Mouse (Mus musculus): ENCODE results near the gene Pithd1.

DNA sequence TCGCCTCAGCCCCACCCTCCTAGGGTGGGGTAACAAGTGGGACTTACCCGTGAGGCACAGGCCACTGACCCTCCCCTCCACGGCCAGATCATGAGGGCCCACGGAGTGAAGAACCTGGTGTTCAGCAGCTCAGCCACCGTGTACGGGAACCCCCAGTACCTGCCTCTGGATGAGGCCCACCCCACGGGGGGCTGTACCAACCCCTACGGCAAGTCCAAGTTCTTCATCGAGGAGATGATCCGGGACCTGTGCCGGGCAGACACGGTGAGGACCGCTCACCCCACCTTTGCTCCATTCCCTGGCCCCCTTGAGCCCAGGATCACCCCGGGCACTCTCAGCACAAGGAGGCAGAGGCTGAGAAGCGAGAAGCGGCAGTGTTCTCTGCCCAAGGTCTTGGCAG, 20.8 kb downstream of the Pithd1 start:
- TF ChIP-seq CTCF (IDR thresholded peaks at IDR 0.05; ENCODE audit: control insufficient read depth, insufficient read depth, insufficient replicate concordance, low read depth, low read length) (no peak), POLR2A (IDR thresholded peaks at IDR 0.05; ENCODE audit: control insufficient read depth, low read depth, low read length) (no peak)
